Mouse (Mus musculus) neural tube, embryonic 10.5 days (tissue): ENCODE measurements at regions not wholly inside any gene's neighbourhood (a gene's known extent, or its start where the extent isn't known, plus 50 kb on each side); places are given as distances from the start of the nearest gene placed in this dataset.
"Not testable (repeated sequence)": the region's sequence is repeated elsewhere in the genome, so short reads cannot be mapped to it uniquely, and the experiment has no call there.

ENCODE experiments used
- DNase-seq: peaks from one replicate; pipeline ENCODE4 v3.0.0-alpha.2; 2017; ENCODE audit warnings: low spot score; ENCODE audit errors: extremely low spot score

GRCm38 (mm10) chr1:157755015-157755649, 248.6 kb downstream of the Sec16b start:
- no peak for DNase-seq

- no peak for DNase-seq
Measured at GRCm38 (mm10) chr1:157756977-157757376, 250.4 kb downstream of the Sec16b start.

GRCm38 (mm10) chr1:157758337-157758736, 251.8 kb downstream of the Sec16b start:
- DNase-seq: no peak

GRCm38 (mm10) chr1:157768201-157768600, 261.7 kb downstream of the Sec16b start:
- DNase-seq: peak; percentile 21

- no peak for DNase-seq
Measured at GRCm38 (mm10) chr1:157797711-157798110, 291.2 kb downstream of the Sec16b start.

GRCm38 (mm10) chr1:157798561-157799553, 292.3 kb downstream of the Sec16b start:
- DNase-seq: no peak

- no peak for DNase-seq
Measured at GRCm38 (mm10) chr1:157801151-157801550, 294.6 kb downstream of the Sec16b start.

- no peak for DNase-seq
Measured at GRCm38 (mm10) chr1:157804229-157804628, 297.7 kb downstream of the Sec16b start.

GRCm38 (mm10) chr1:157806296-157806695, 299.8 kb downstream of the Sec16b start:
- no peak for DNase-seq

- no peak for DNase-seq
Measured at GRCm38 (mm10) chr1:157809674-157810471, 303.3 kb downstream of the Sec16b start.

- DNase-seq: no peak
Measured at GRCm38 (mm10) chr1:157810657-157811056, 304.1 kb downstream of the Sec16b start.

- DNase-seq: no peak
Measured at GRCm38 (mm10) chr1:157827966-157828365, 321.4 kb downstream of the Sec16b start.

GRCm38 (mm10) chr1:157831511-157831910, 325.0 kb downstream of the Sec16b start:
- no peak for DNase-seq

- no peak for DNase-seq
Measured at GRCm38 (mm10) chr1:157872775-157873174, 366.2 kb downstream of the Sec16b start.

- no peak for DNase-seq
Measured at GRCm38 (mm10) chr1:157875006-157875405, 368.5 kb downstream of the Sec16b start.

GRCm38 (mm10) chr1:157877117-157877516, 370.6 kb downstream of the Sec16b start:
- not testable (repeated sequence) for DNase-seq

- no peak for DNase-seq
Measured at GRCm38 (mm10) chr1:157887146-157887545, 380.6 kb downstream of the Sec16b start.

- DNase-seq: no peak
Measured at GRCm38 (mm10) chr1:157888573-157888972, 382.0 kb downstream of the Sec16b start.

GRCm38 (mm10) chr1:157906168-157906567, 399.6 kb downstream of the Sec16b start:
- DNase-seq: no peak

GRCm38 (mm10) chr1:157937800-157938348, 418.3 kb downstream of the Brinp2 start:
- DNase-seq: no peak

- no peak for DNase-seq
Measured at GRCm38 (mm10) chr1:157939516-157939915, 416.6 kb downstream of the Brinp2 start.
